Mouse (Mus musculus) megakaryocyte, embryonic 14.5 days (primary cell): ENCODE data around the gene Polr2m.

Source experiments
- FLI1 ChIP-seq: IDR thresholded peaks from 2 replicates; pipeline ENCODE4 v1.6.1; 2012; ENCODE audit warnings: low read length, inconsistent platforms, mixed read lengths
- GATA1 ChIP-seq: IDR thresholded peaks from 3 replicates; pipeline ENCODE4 v1.6.1; 2012; ENCODE audit warnings: mixed read lengths, low read length, inconsistent platforms, borderline replicate concordance

DNA sequence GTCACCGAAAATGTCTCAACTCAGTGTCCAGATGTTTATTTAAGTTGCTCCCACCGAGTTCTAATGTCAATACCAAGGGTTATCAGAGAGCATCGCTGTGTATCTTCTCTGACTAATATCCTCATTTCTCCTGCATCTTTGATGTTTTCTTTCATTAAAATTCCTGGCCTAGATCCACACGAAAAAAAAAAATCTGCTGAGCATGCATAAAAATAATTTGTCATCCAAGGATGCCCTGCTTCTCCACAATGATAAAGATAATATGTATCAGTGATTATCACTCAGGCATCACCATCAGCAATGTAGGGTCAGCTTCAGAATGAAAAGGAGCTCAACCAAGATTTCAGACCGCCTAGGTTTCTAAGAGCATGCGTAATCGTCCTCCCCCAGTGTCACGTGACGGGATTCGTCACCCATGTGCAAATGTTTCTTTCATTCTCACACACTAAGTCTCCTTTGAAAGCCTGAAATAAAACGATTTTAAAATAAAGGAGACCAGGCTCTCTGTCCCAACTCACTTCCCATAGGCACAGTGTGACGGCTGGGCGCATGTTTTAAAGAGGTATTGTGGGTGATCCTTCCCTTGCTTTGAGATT, 22.6 kb downstream of the Polr2m start:
- TF ChIP-seq FLI1 = no peak
- no peak for TF ChIP-seq GATA1
